Mouse (Mus musculus): ENCODE measurements around the gene Dhps.

Dhps gene

GRCm38 (mm10) chr8:85071514-85072281, at the start of gene Dhps:
Gene Dhps, plus strand, starts transcription at chr8:85071757.
- peak; percentile 95 for DNase-seq (ENCODE audit: low read depth)

- DNase-seq (ENCODE audit: low read depth) = no peak
Observed at GRCm38 (mm10) chr8:85023846-85024245, 47.7 kb upstream of the Dhps start.

GRCm38 (mm10) chr8:85025098-85025932, 46.2 kb upstream of the Dhps start, which contains the start of gene Asna1:
Gene Asna1, minus strand, starts transcription at chr8:85025281.
- peak; percentile 98 for DNase-seq (ENCODE audit: low read depth)

GRCm38 (mm10) chr8:85026670-85027515, 44.7 kb upstream of the Dhps start, which contains the start of gene Trir:
Gene Trir, plus strand, starts transcription at chr8:85026823.
- peak; percentile 97 for DNase-seq (ENCODE audit: low read depth)

- peak; percentile 53 for DNase-seq (ENCODE audit: low read depth)
Observed at GRCm38 (mm10) chr8:85027516-85027855, 44.1 kb upstream of the Dhps start.

- DNase-seq (ENCODE audit: low read depth) = no peak
Observed at GRCm38 (mm10) chr8:85027922-85028321, 43.6 kb upstream of the Dhps start.

GRCm38 (mm10) chr8:85029271-85029670, 42.3 kb upstream of the Dhps start:
- no peak for DNase-seq (ENCODE audit: low read depth)

GRCm38 (mm10) chr8:85032622-85033311, 38.8 kb upstream of the Dhps start:
- DNase-seq (ENCODE audit: low read depth) = no peak

- no peak for DNase-seq (ENCODE audit: low read depth)
Observed at GRCm38 (mm10) chr8:85033867-85034266, 37.7 kb upstream of the Dhps start.

- peak; percentile 95 for DNase-seq (ENCODE audit: low read depth)
Observed at GRCm38 (mm10) chr8:85034764-85035163, 36.8 kb upstream of the Dhps start.

GRCm38 (mm10) chr8:85035165-85035727, 36.3 kb upstream of the Dhps start:
- no peak for DNase-seq (ENCODE audit: low read depth)

GRCm38 (mm10) chr8:85035728-85036310, 35.7 kb upstream of the Dhps start:
- DNase-seq (ENCODE audit: low read depth) = peak; percentile 74

GRCm38 (mm10) chr8:85036381-85036717, 35.2 kb upstream of the Dhps start:
- DNase-seq (ENCODE audit: low read depth) = no peak

- peak; percentile 96 for DNase-seq (ENCODE audit: low read depth)
Observed at GRCm38 (mm10) chr8:85036718-85037365, 34.7 kb upstream of the Dhps start, which contains the start of gene Tnpo2. Gene Tnpo2, plus strand, starts transcription at chr8:85036915.

- no peak for DNase-seq (ENCODE audit: low read depth)
Observed at GRCm38 (mm10) chr8:85037366-85037680, 34.2 kb upstream of the Dhps start.

- peak; percentile 76 for DNase-seq (ENCODE audit: low read depth)
Observed at GRCm38 (mm10) chr8:85037681-85038531, 33.7 kb upstream of the Dhps start.

- DNase-seq (ENCODE audit: low read depth) = no peak
Observed at GRCm38 (mm10) chr8:85043619-85044018, 27.9 kb upstream of the Dhps start.

GRCm38 (mm10) chr8:85057367-85057766, 14.2 kb upstream of the Dhps start:
- no peak for DNase-seq (ENCODE audit: low read depth)

GRCm38 (mm10) chr8:85059879-85060616, 11.5 kb upstream of the Dhps start, which contains the start of gene Fbxw9:
Gene Fbxw9, plus strand, starts transcription at chr8:85060055.
- DNase-seq (ENCODE audit: low read depth) = peak; percentile 96
